Mouse (Mus musculus): ENCODE results near the gene Lamc1.
"Not testable (repeated sequence)": the region's sequence is repeated elsewhere in the genome, so short reads cannot be mapped to it uniquely, and the experiment has no call there.

Gene Lamc1

DNA sequence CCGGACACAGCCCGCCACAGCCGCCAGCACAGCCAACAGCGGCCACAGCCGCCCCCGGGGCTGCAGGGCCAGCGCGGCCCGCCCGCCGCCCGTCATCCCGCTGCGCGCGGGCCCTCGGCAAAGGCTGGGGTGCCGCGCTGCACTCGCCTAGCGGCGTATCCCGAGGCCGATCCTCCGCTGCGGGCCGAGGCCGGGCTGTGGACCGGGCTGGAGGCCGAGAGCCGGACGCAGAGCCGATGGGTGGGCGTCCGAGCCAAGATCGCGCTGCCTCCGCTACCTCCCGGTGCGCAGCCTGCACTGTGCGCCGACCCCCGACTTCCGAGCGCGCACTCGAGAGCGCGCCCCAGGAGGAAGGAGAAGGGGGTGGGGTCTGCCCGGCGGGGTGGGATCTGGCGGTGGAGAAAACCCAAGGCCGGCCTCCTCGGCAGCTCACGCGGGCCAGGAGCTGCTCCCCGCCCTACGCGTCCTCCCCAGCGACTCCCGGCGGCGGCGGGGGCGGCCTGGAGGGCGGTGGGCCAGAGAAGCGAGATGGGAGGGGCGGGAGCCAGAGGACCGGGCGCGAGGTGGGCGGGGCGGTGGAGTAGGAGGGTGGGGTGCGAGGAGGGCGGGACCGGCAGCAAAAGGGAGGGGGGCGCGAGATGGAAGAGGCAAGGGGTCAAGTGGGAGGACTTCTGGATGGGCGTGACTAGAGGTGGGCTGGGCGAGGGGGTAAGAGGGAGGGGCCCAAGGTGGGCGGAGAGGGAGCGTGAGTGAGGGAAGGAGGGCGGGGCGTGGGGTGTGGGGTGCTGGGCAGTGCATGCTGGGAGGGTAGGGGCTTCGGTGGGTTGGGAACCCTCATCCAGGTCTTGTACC, at the start of gene Lamc1:
Gene Lamc1, minus strand, starts transcription at position 343 of the 852 bp plus-strand sequence.
- DNase-seq (ENCODE audit: low read depth, low spot score), result peak; percentile 93

DNA sequence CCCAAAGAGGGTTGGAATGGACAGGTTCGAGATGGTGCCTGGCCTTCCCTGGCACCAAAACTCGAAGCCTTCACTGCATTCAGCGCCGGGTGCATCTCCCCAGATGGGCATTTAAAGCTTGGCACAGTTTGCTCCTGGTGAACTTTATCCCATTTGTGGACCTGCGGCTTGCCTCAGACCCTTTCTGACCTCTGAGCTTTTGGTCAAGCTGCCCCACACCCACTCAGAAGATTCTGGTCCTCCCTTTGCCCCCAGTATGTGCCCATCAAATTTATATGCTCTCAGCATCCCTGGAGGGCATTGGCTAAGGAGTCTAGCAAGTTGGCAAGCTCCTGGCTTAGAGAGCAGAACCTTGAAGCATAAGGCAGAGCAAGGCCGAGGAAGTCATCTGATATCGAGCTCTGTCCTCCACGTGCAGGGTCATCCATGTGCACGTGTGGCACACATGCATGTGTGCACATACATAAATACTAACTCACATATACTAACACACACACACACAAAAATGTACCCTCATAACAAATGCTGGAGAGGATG, 48.2 kb upstream of the Lamc1 start:
- no peak for DNase-seq (ENCODE audit: low read depth, low spot score)

- no peak for DNase-seq (ENCODE audit: low read depth, low spot score)
Measured at GRCm38 (mm10) chr1:153379832-153380231, 47.2 kb upstream of the Lamc1 start.

DNA sequence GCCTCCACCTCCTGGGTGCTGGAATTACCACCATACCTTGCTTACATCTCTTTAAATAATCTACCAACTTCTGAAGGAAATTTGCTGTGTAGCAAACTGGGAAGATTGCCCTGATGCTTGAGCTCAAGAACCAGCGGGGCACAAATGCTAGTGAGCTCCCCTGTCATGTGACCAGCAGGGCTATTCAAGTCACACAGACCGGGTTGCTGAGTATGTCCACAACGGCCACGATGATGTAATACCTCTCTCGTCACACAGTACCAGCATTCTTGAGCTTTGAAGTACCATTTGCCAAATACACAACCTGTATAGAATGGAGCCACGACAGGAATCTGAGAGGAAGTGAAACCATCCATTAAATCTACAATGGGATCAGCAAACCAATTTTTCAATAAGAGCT, 46.0 kb upstream of the Lamc1 start:
- DNase-seq (ENCODE audit: low read depth, low spot score), result no peak

- no peak for DNase-seq (ENCODE audit: low read depth, low spot score)
Measured at GRCm38 (mm10) chr1:153376446-153376845, 43.9 kb upstream of the Lamc1 start.

GRCm38 (mm10) chr1:153374136-153374535, 41.5 kb upstream of the Lamc1 start:
- no peak for DNase-seq (ENCODE audit: low read depth, low spot score)

DNA sequence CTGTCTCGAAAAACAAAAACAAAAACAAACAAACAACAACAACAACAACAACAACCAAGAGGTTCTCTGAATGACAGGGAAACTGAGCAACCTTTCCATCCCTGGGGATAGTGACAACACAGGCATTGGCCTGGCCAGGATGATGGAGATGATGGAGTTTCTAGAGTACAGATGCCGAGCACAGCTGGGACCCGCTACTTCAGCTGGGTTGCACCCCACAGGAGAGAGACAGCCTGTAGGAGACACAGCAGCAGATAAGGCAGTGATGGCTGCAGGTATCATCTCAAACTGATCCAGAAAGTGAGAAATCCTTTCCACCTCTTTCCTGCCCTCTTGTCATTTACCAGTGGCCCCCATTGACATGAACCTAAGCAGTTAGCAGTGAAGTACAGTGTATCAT, 39.3 kb upstream of the Lamc1 start:
- no peak for DNase-seq (ENCODE audit: low read depth, low spot score)

DNA sequence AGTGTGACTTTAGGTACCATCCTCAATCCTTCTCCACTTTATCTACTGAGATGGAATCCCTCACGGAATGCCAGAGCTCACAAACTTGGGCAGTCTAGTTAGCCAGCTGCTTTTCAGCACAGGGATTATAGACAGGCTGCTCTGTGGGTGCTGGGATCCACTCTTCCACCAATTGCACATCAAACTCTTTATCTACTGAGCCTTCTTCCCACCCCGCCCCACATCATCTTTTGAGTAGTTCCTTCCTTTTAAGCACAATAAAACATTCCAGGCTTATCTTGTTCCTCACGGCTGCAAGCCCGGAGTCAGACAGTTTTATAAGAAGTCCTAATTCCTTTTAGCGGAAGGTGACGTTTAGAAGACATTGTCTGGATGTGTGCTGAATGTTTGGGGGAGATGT, 36.4 kb upstream of the Lamc1 start:
- no peak for DNase-seq (ENCODE audit: low read depth, low spot score)

- no peak for DNase-seq (ENCODE audit: low read depth, low spot score)
Measured at GRCm38 (mm10) chr1:153367048-153367447, 34.5 kb upstream of the Lamc1 start.

GRCm38 (mm10) chr1:153361926-153362325, 29.3 kb upstream of the Lamc1 start:
- DNase-seq (ENCODE audit: low read depth, low spot score), result no peak

- no peak for DNase-seq (ENCODE audit: low read depth, low spot score)
Measured at GRCm38 (mm10) chr1:153360556-153360955, 28.0 kb upstream of the Lamc1 start.

- DNase-seq (ENCODE audit: low read depth, low spot score), result no peak
Measured at GRCm38 (mm10) chr1:153357218-153357617, 24.6 kb upstream of the Lamc1 start.

DNA sequence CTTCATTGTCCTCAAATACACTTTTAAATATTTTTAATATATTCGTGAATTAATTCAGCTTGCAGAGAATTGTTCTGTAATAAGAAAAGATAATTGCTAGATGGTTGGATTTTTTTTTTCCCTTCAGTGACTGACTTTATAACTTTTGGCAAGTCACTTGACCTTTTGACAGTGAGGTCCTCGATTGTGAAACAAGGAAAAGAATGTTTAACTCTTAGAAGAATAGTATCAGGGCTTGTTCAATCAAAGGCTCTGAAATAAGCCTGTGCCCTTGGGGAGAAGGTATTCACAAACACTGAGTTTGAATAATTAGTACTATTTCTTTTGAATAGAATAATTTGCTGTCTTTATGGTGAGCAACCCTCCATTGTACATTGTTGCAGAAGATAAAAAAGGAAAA, 21.9 kb upstream of the Lamc1 start:
- no peak for DNase-seq (ENCODE audit: low read depth, low spot score)

- peak; percentile 4 for DNase-seq (ENCODE audit: low read depth, low spot score)
Measured at GRCm38 (mm10) chr1:153353736-153354430, 21.3 kb upstream of the Lamc1 start.

GRCm38 (mm10) chr1:153351034-153351433, 18.4 kb upstream of the Lamc1 start:
- DNase-seq (ENCODE audit: low read depth, low spot score), result no peak

DNA sequence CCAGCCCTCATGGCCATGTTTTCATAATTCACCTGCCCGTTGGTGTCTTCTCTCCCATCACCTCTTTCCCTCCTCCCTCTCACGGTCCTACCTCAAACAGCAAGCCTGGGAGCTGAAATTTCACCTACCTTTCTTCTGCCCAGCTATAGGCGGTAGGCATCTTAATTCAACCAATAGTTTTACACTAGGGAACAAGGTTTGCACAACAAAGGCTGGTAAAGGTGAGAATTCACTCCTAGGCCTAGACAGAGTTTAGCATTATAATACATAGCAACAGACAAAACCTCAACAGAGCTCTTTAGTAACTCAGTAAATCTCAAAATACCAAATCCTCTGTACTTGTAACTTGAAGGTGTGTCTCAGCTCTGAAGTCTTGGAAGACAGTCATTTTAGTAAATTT, 15.1 kb upstream of the Lamc1 start:
- DNase-seq (ENCODE audit: low read depth, low spot score), result no peak

DNA sequence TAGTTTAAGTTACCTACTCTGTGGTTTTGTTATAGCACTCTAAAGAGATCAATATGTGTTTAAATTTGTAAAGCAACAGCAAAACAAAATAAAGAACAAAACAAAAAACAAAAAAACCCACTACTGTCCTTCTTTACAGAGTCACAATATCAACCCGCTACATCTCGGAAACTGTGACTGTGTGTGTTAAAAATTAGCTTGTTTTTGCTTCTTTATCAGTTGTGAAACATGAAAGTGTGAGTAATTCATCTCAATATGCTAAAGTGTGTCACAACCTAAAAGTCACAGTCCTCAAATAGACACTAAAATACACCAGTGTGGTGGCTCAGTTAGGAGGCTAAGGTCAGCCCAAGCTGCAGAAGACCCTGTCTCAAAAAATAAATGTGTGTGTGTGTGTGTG, 14.5 kb upstream of the Lamc1 start:
- no peak for DNase-seq (ENCODE audit: low read depth, low spot score)

GRCm38 (mm10) chr1:153345699-153346291, 13.2 kb upstream of the Lamc1 start:
- no peak for DNase-seq (ENCODE audit: low read depth, low spot score)

DNA sequence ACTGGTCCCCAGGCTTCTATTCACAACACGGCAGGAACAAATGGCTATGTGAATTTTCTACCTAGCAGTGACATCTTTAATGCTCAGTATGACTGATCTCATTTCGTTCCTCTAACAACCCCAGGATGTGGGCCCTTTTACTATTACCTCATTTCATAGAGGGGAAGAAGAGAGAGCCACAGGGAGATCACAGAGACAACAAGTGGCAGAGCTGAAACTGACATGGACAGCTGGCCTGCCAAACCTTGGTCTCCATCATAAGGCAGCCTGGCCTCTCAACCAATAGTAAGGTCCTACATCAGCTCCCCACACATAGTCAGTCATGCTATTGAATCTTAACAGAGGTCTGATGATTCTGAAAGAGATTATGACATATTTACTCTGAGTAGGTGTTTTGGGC, 12.4 kb upstream of the Lamc1 start:
- DNase-seq (ENCODE audit: low read depth, low spot score), result no peak

GRCm38 (mm10) chr1:153335451-153335850, 2.9 kb upstream of the Lamc1 start:
- DNase-seq (ENCODE audit: low read depth, low spot score), result not testable (repeated sequence)

GRCm38 (mm10) chr1:153333296-153334121, 923 bp upstream of the Lamc1 start:
- no peak for DNase-seq (ENCODE audit: low read depth, low spot score)

Measured in forelimb bud, embryonic 11.5 days (tissue).